Mouse (Mus musculus) kidney, embryonic 14.5 days (tissue): ENCODE measurements at regions not wholly inside any gene's neighbourhood (a gene's known extent, or its start where the extent isn't known, plus 50 kb on each side); places are given as distances from the start of the nearest gene placed in this dataset.

ENCODE experiments used
- ATAC-seq: fragments of 200-750 bp; cut with Nextera tagmentation; 2 replicates; pipeline ENCODE4 v1.8.0; 2017; ENCODE audit warnings: moderate number of reproducible peaks, mild to moderate bottlenecking, moderate TSS enrichment, moderate library complexity; ENCODE audit not compliant: low FRiP score, low TSS enrichment
- H3K27ac ChIP-seq: fragments of 300-500 bp; sonication (generic); 2 replicates; pipeline ENCODE4 v1.5.1; 2014; ENCODE audit warnings: low read depth, mild to moderate bottlenecking, low read length, moderate library complexity, mixed read lengths
- H3K27me3 ChIP-seq: fragments of 300-500 bp; sonication (generic); 2 replicates; pipeline ENCODE4 v1.6.1; 2014; ENCODE audit warnings: mild to moderate bottlenecking, low read length; ENCODE audit not compliant: control insufficient read depth, insufficient read depth
- H3K36me3 ChIP-seq: fragments of 300-500 bp; sonication (generic); 2 replicates; pipeline ENCODE4 v1.6.1; 2014; ENCODE audit warnings: low read length, mixed read lengths; ENCODE audit not compliant: control insufficient read depth, insufficient read depth
- H3K4me1 ChIP-seq: fragments of 300-500 bp; sonication (generic); 2 replicates; pipeline ENCODE4 v1.6.1; 2014; ENCODE audit warnings: low read length, mixed read lengths; ENCODE audit not compliant: control insufficient read depth, insufficient read depth
- H3K4me2 ChIP-seq: fragments of 300-500 bp; sonication (generic); replicated peaks from 2 replicates; pipeline ENCODE4 v1.6.1; 2014; ENCODE audit warnings: low read depth, mild to moderate bottlenecking, low read length
- H3K4me3 ChIP-seq: fragments of 300-500 bp; sonication (generic); 2 replicates; pipeline ENCODE4 v1.5.1; 2014; ENCODE audit warnings: mild to moderate bottlenecking, low read length
- H3K9ac ChIP-seq: fragments of 300-500 bp; sonication (generic); 2 replicates; pipeline ENCODE4 v1.6.1; 2014; ENCODE audit warnings: low read depth, mild to moderate bottlenecking, low read length, moderate library complexity
- H3K9me3 ChIP-seq: fragments of 300-500 bp; sonication (generic); 2 replicates; pipeline ENCODE4 v1.6.1; 2016; ENCODE audit warnings: low read length; ENCODE audit not compliant: control insufficient read depth
- WGBS: fragments of 180-500 bp; shearing (Covaris S2); extraction: QIAGEN DNeasy Blood & Tissue Kit; methylation state at CpG from one replicate; pipeline ENCODE4 v1.1.7; 2014; 5-methylcytosine and 5-hydroxymethylcytosine counted together

DNA sequence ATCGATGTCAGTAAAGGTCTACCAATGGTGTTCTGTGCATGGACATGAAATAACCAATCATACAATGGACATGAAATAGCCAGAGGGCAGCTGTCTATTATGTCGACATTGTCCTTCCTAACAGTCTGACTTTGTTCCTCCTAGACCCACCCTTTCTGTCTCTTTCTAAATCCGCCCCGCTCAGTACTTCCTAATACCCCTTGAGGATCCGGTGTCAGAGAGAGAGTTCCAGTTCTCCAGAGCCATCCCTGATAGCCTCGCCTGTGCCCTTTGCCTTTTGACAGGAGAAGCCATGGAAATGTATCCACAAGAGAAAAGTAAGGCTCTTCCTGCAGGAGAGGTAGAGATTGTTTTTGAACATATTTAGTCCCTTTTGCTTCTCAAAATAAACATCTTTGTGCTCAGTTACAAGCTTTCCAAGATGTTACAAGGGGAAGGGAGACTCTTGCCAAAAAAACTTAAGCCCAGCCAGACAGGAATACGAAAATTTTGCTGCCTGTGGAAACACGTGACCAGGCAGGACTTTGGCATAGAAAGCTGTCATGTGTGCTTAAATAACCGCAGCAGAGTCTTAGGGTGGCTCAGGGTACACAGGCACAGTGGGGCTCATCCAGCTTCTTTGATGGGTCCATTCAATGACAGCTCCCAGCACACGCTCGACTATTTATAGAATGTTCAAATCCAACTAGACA is 92.4 kb upstream of the Jade1 start:
- Histone ChIP-seq H3K36me3 (no peaks in the 10 kb centered on the region), H3K27me3 (no peaks in the 10 kb centered on the region), H3K9me3 (no peaks in the 10 kb centered on the region), H3K4me2 (no peak overlapping the region), H3K27ac (no peak overlapping the region), H3K9ac (no peak overlapping the region), H3K4me3 (no peak overlapping the region), H3K4me1 (no peaks in the 10 kb centered on the region)
- no peak for ATAC-seq
- 84% methylated on average over 11 of the region's 11 CpGs for WGBS

GRCm38 (mm10) chr3:41460131-41460530 is 95.4 kb upstream of the Jade1 start:
- no peaks in the 10 kb centered on the region for H3K27me3 ChIP-seq
- no peaks in the 10 kb centered on the region for H3K36me3 ChIP-seq
- no peak for ATAC-seq
- H3K9me3 ChIP-seq: no peaks in the 10 kb centered on the region
- H3K9ac ChIP-seq: no peak overlapping the region
- H3K27ac ChIP-seq: no peak overlapping the region
- no peaks in the 10 kb centered on the region for H3K4me1 ChIP-seq
- WGBS: 91% methylated on average over 4 of the region's 4 CpGs
- no peak overlapping the region for H3K4me3 ChIP-seq
- H3K4me2 ChIP-seq: no peak overlapping the region

GRCm38 (mm10) chr3:41458156-41458555 is 97.4 kb upstream of the Jade1 start:
- H3K4me3 ChIP-seq: no peak overlapping the region
- no peaks in the 10 kb centered on the region for H3K4me1 ChIP-seq
- no peaks in the 10 kb centered on the region for H3K9me3 ChIP-seq
- no peak overlapping the region for H3K27ac ChIP-seq
- H3K36me3 ChIP-seq: no peaks in the 10 kb centered on the region
- H3K27me3 ChIP-seq: no peaks in the 10 kb centered on the region
- H3K9ac ChIP-seq: no peak overlapping the region
- no peak for ATAC-seq
- 95% methylated on average over 6 of the region's 6 CpGs for WGBS
- no peak overlapping the region for H3K4me2 ChIP-seq

- H3K36me3 ChIP-seq: no peaks in the 10 kb centered on the region
- no peak overlapping the region for H3K9ac ChIP-seq
- WGBS: 79% methylated on average over 3 of the region's 3 CpGs
Measured at GRCm38 (mm10) chr3:41453525-41453924, 102.0 kb upstream of the Jade1 start.

DNA sequence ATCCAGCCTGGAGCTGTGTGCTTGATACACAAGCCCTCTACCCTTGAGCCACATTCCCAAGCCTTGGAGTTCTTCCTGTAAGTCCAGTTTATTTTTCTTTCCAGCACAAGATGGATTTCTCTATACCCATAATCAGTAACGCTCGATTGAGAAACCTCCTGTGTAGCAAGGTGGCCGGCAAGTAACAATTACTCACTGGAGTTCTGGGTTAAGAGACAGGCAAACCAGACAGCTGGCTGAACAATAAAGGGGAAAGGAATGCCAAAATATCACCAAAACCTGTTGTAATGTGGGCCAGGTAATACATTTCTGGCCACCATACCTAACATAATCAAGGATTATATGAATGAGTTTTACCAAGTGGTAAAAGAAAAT is 102.8 kb upstream of the Jade1 start:
- no peaks in the 10 kb centered on the region for H3K36me3 ChIP-seq
- ATAC-seq: no peak
- H3K9me3 ChIP-seq: no peaks in the 10 kb centered on the region
- no peaks in the 10 kb centered on the region for H3K27me3 ChIP-seq
- H3K4me3 ChIP-seq: no peak overlapping the region
- H3K4me1 ChIP-seq: 0 out of 2 replicates have a peak, but pooled peaks cover 3% of the 10 kb centered on the region
- WGBS: 49% methylated on average over 3 of the region's 3 CpGs
- no peak overlapping the region for H3K4me2 ChIP-seq
- H3K27ac ChIP-seq: no peak overlapping the region
- H3K9ac ChIP-seq: no peak overlapping the region

More at GRCm38 (mm10) chr3:41453525-41453924, 102.0 kb upstream of the Jade1 start:
- H3K4me2 ChIP-seq: no peak overlapping the region
- no peaks in the 10 kb centered on the region for H3K9me3 ChIP-seq
- H3K4me3 ChIP-seq: no peak overlapping the region
- no peak overlapping the region for H3K27ac ChIP-seq
- no peaks in the 10 kb centered on the region for H3K27me3 ChIP-seq
- ATAC-seq: no peak
- H3K4me1 ChIP-seq: 0 out of 2 replicates have a peak, but pooled peaks cover 3% of the 10 kb centered on the region

DNA sequence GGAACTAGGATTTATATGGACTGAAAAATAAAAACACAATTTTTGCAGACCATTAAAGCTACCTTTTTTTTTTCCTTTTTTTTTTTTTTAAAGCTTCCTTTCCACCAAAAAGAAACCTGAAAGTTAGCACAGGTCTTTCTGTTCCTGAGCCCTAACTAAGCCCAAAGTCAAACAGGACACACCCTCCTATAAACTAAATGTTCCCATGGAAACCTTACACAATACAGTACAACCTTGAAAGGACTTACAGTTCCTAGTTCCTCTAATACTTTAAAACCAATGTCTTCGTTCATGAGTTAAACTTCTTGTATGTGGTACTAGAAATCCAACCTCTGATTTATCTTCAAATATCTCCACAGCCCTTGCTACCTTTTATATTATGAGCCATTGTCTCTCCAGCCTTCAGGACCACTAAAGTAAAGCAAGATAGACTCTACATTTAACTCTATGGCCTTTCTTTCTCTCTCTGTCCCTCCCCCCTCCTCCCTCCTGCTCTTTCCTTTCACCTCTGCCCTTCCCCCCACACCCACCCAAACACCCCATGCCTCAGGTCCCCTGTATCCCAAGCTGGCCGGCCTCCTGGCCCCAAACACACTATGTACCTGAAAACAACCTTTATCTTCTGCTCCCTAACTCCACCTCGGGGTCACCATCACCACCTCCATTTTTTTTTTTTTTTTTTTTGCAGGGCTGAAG is 103.4 kb upstream of the Jade1 start:
- Histone ChIP-seq H3K4me1 (0 out of 2 replicates have a peak, but pooled peaks cover 3% of the 10 kb centered on the region), H3K27me3 (no peaks in the 10 kb centered on the region), H3K4me3 (no peak overlapping the region), H3K36me3 (no peaks in the 10 kb centered on the region), H3K4me2 (no peak overlapping the region), H3K27ac (no peak overlapping the region), H3K9ac (no peak overlapping the region), H3K9me3 (no peaks in the 10 kb centered on the region)
- 64% methylated on average over 3 of the region's 3 CpGs for WGBS
- no peak for ATAC-seq

GRCm38 (mm10) chr3:41450696-41451095 is 104.8 kb upstream of the Jade1 start:
- WGBS: 69% methylated on average over 1 of the region's 1 CpGs
- no peak overlapping the region for H3K4me2 ChIP-seq
- no peak overlapping the region for H3K9ac ChIP-seq
- H3K4me3 ChIP-seq: no peak overlapping the region
- no peaks in the 10 kb centered on the region for H3K36me3 ChIP-seq
- no peak overlapping the region for H3K27ac ChIP-seq
- H3K4me1 ChIP-seq: 0 out of 2 replicates have a peak, but pooled peaks cover 3% of the 10 kb centered on the region
- ATAC-seq: no peak
- H3K9me3 ChIP-seq: no peaks in the 10 kb centered on the region
- H3K27me3 ChIP-seq: no peaks in the 10 kb centered on the region

DNA sequence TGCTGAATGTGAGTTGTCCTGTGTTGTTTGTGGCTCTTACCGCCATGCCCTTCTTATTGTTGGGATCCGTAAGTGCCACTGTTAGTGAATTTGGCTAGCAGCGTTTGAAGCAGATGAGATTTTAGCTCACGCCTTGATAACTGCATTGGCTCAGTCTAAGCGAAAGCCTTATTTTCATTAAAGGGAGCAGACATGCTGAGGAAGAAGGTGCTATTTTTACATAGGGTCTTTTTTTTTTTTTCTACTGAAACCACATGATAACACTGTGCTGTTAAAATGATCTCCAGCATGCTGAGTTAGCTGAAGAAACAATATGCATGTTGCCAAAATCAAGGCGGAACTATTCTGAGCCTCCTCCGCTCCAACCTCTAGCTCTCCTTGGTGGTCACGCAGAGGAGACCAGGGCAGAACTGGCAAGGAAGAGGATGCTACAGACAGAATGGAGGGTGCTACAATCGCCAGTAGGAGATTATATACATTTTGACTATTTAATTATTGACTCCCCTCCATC is 111.2 kb upstream of the Jade1 start:
- Histone ChIP-seq H3K36me3 (no peaks in the 10 kb centered on the region), H3K4me3 (no peak overlapping the region), H3K9ac (no peak overlapping the region), H3K4me1 (no peaks in the 10 kb centered on the region), H3K9me3 (no peaks in the 10 kb centered on the region), H3K27ac (no peak overlapping the region), H3K27me3 (no peaks in the 10 kb centered on the region), H3K4me2 (no peak overlapping the region)
- 92% methylated on average over 9 of the region's 9 CpGs for WGBS
- no peak for ATAC-seq

DNA sequence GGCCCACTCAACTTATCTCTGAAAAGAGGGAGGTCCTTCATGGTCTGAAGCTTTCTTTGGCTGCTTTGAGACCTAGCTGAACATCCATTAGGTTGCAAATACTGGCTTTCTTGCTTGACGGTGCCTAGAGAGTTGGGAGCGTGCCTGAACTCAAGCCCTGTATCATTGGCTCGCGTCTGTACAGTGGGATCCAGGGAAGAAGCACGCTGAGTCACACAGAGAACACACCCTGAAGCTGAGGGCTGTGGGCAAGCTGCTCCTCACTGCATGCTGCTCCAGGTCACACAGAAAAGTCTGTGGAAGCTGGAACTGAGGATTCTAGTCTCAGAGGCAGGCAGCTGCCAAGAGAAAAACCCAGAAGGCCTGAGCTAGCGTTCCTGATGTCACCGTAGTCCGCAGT is 119.3 kb upstream of the Jade1 start:
- Histone ChIP-seq H3K9ac (no peak overlapping the region), H3K4me1 (no peaks in the 10 kb centered on the region), H3K9me3 (no peaks in the 10 kb centered on the region), H3K27me3 (no peaks in the 10 kb centered on the region), H3K27ac (no peak overlapping the region), H3K36me3 (no peaks in the 10 kb centered on the region), H3K4me2 (no peak overlapping the region), H3K4me3 (no peak overlapping the region)
- no peak for ATAC-seq
- WGBS: 93% methylated on average over 8 of the region's 8 CpGs
